Mouse (Mus musculus) neural tube, embryonic 14.5 days (tissue): ENCODE measurements around the gene Cyp19a1. TPM values are rescaled to one million over a fixed set of nuclear protein-coding genes. Genes with fewer than 3 reads are reported as not detected.

Experiments used
- ATAC-seq: fragments of 200-750 bp; cut with Nextera tagmentation; 2 replicates; pipeline ENCODE4 v1.8.0; 2017; ENCODE audit warnings: low read depth, mild to moderate bottlenecking, moderate TSS enrichment, moderate library complexity
- H3K27ac ChIP-seq: fragments of 300-500 bp; sonication (generic); 2 replicates; pipeline ENCODE4 v1.5.1; 2014; ENCODE audit warnings: low read depth, mild to moderate bottlenecking, control low read depth, low read length, moderate library complexity, mixed read lengths
- H3K27me3 ChIP-seq: fragments of 300-500 bp; sonication (generic); 2 replicates; pipeline ENCODE4 v1.6.1; 2014; ENCODE audit warnings: low read length; ENCODE audit not compliant: control insufficient read depth, insufficient read depth
- H3K36me3 ChIP-seq: fragments of 300-500 bp; sonication (generic); 2 replicates; pipeline ENCODE4 v1.6.1; 2014; ENCODE audit warnings: low read length, mixed read lengths; ENCODE audit not compliant: control insufficient read depth, insufficient read depth
- H3K4me1 ChIP-seq: fragments of 300-500 bp; sonication (generic); 2 replicates; pipeline ENCODE4 v1.6.1; 2014; ENCODE audit warnings: low read length; ENCODE audit not compliant: control insufficient read depth, insufficient read depth
- H3K4me2 ChIP-seq: fragments of 300-500 bp; sonication (generic); 2 replicates; pipeline ENCODE4 v1.6.1; 2014; ENCODE audit warnings: mild to moderate bottlenecking, low read depth, low read length, control low read depth
- H3K4me3 ChIP-seq: fragments of 300-500 bp; sonication (generic); 2 replicates; pipeline ENCODE4 v1.5.1; 2014; ENCODE audit warnings: low read depth, low read length, control low read depth, mixed read lengths
- H3K9ac ChIP-seq: fragments of 300-500 bp; sonication (generic); replicated peaks from 2 replicates; pipeline ENCODE4 v1.6.1; 2014; ENCODE audit warnings: low read depth, mild to moderate bottlenecking, control low read depth, low read length, mixed read lengths
- H3K9me3 ChIP-seq: fragments of 300-500 bp; sonication (generic); 2 replicates; pipeline ENCODE4 v1.6.1; 2016; ENCODE audit warnings: low read length; ENCODE audit not compliant: control insufficient read depth
- WGBS: fragments of 180-500 bp; shearing (Covaris S2); extraction: QIAGEN DNeasy Blood & Tissue Kit; methylation state at CpG from one replicate; pipeline ENCODE4 v1.1.7; 2014; 5-methylcytosine and 5-hydroxymethylcytosine counted together
- polyA plus RNA-seq: library from polyadenylated mRNA; unstranded; fragments of >200 nt; fragmentation: Nextera tagmentation; extraction: Ambion mirVana; gene quantifications from 2 replicates; pipeline ENCODE4 v1.2.1, GENCODE M21; 2014

Gene Cyp19a1
- polyA plus RNA-seq: not detected in 2 replicates

DNA sequence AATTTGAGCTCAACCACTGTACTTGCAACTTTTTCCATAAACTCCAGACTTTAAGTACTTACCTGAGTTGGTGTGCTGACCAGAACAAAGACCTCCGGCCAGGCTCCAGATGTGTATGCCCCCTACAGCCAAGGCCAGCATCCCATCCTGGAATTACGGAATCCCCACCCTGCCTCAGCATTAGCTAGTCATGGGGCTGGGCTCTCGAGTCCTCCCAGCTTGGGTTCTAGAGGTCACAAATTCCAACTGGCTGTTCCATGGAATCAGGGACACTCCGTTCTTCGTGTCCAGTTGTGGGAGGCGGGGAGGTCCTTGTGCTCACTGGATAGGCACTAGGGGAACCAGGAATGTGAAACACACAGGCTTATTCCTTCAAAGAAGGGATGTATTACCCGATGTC is at the start of gene Cyp19a1:
TSS of gene Cyp19a1 (minus strand) at position 101 of the 400 bp plus-strand sequence.
- H3K36me3 ChIP-seq: no peaks in the 10 kb centered on the region
- no peaks in the 10 kb centered on the region for H3K4me1 ChIP-seq
- ATAC-seq: no peak
- no peak within 1 kb of the TSS for H3K27ac ChIP-seq
- no peak within 1 kb of the TSS for H3K4me3 ChIP-seq
- no peaks in the 10 kb centered on the region for H3K9me3 ChIP-seq
- 95% methylated on average over 7 of the region's 7 CpGs for WGBS
- no peak within 1 kb of the TSS for H3K4me2 ChIP-seq
- no peak within 1 kb of the TSS for H3K9ac ChIP-seq
- no peaks in the 10 kb centered on the region for H3K27me3 ChIP-seq

DNA sequence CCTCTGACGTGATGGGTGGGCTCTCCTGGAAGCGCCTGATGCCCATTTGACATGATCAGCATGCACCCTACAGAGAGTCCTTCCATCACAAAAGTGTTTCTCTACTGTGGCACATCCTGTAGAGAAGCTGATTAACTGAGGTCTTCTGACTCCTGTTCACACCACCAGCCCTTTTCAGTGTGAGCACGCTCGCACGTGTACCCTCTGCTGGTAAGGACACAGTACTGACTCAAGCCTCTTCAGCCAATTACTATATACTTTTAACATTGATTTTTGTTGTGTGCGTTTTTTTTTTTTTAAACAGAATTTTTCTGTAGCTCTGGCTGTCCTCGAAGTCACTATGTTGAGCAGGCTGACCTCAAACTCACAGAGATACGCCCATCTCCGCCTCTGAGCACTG is 48.5 kb upstream of the Cyp19a1 start:
- no peak for ATAC-seq
- no peak overlapping the region for H3K27ac ChIP-seq
- no peak overlapping the region for H3K4me2 ChIP-seq
- H3K9ac ChIP-seq: no peak overlapping the region
- 78% methylated on average over 9 of the region's 9 CpGs for WGBS
- no peak overlapping the region for H3K4me3 ChIP-seq
- no peaks in the 10 kb centered on the region for H3K36me3 ChIP-seq
- no peaks in the 10 kb centered on the region for H3K4me1 ChIP-seq
- H3K9me3 ChIP-seq: no peaks in the 10 kb centered on the region
- H3K27me3 ChIP-seq: no peaks in the 10 kb centered on the region

DNA sequence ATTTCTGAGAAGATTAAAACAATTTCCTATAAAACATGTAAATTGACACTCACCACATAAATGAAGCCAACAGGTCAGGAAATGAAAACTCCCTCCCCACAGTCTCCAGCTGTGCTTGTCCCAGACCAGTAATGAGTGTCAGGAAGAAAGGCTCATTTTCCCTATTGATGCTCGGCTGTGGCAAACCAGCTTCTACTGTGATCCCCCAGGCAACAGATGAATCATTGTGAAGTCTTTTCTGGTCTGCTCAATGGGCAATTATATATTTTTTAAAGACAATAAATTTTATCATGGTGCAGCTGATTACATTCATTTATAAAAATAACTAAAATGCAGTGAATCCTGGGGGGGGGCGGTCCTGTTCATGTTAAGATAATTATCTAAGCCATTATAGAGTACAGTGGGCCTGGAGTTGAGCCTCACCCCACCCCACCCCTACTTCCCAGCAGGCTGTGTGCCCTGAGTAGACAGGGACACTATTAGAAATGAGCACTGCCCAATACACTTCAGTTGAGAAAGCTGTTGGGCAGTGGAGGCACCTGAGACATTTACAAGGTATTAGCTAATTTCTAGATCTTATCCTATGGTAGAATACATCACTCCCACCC is 40.9 kb upstream of the Cyp19a1 start:
- Histone ChIP-seq H3K27ac (no peak overlapping the region), H3K9me3 (no peaks in the 10 kb centered on the region), H3K36me3 (no peaks in the 10 kb centered on the region), H3K4me1 (no peaks in the 10 kb centered on the region), H3K4me3 (no peak overlapping the region), H3K9ac (no peak overlapping the region), H3K27me3 (no peaks in the 10 kb centered on the region), H3K4me2 (no peak overlapping the region)
- WGBS: 36% methylated on average over 2 of the region's 2 CpGs
- ATAC-seq: no peak

DNA sequence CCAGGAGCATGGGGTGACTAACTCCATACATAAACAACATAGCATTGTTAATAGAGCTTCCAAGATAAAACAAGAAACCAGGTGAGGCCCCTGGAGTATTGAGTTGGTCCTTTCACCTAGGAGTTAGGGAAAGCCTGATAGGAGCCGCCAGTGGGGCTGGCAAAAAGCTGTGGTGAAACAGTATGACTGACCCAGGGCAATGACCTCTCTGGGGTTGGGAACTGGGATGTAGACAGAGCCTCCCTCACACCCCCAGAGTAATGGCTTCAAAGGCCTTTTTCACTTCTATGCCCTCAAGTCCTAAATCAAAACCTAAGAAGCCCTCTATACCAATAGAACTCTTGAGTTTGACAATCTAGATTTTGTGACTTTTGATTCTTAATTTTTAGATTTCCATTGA is 40.3 kb upstream of the Cyp19a1 start:
- ATAC-seq: no peak
- H3K27ac ChIP-seq: no peak overlapping the region
- H3K9me3 ChIP-seq: no peaks in the 10 kb centered on the region
- H3K4me3 ChIP-seq: no peak overlapping the region
- WGBS: 71% methylated on average over 1 of the region's 1 CpGs
- H3K36me3 ChIP-seq: no peaks in the 10 kb centered on the region
- H3K4me2 ChIP-seq: no peak overlapping the region
- H3K9ac ChIP-seq: no peak overlapping the region
- H3K27me3 ChIP-seq: no peaks in the 10 kb centered on the region
- H3K4me1 ChIP-seq: no peaks in the 10 kb centered on the region

DNA sequence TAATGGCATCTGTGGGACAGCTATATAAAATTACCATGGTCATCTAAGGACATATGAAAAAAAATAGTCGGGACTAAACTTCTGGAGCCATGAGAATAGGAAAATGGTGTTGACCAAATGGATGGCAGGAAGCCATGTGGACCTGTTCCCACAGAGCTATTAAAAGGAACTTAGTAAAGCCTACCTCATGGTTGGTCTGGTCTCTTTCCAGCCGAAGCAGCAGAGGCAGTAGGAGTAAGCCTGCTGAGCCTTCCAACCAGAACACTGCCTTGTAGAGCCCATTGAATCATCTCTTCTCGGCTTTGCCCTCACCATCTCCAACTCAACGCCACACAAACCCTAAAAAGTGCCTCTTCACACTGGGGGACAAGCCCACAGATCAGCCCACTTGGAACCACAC is 33.3 kb upstream of the Cyp19a1 start:
- H3K9me3 ChIP-seq: no peaks in the 10 kb centered on the region

DNA sequence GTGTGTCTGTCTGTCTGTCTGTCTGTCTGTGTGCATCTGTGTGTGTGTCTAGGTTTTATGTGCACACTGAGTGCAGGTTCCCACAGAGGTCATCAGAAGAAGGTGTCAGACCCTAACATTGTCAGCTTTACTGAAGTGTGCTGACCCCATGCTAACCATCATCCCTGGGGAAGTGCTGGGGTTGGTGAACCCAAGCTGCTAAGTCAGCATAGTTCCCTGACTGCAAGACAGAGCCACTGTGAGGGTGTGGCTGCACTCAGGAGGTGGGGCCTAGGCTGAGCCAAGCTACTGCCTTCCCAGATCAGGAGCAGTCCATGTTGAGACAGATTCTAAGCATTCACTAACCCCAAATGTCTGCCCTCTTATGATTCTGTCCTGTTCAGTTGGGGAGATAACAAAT is 31.9 kb upstream of the Cyp19a1 start:
- Histone ChIP-seq H3K4me2 (no peak overlapping the region), H3K36me3 (no peaks in the 10 kb centered on the region), H3K9me3 (no peaks in the 10 kb centered on the region), H3K27me3 (no peaks in the 10 kb centered on the region), H3K9ac (no peak overlapping the region), H3K4me1 (no peaks in the 10 kb centered on the region), H3K27ac (no peak overlapping the region), H3K4me3 (no peak overlapping the region)
- ATAC-seq: no peak

More for the DNA sequence above, 33.3 kb upstream of the Cyp19a1 start:
- no peaks in the 10 kb centered on the region for H3K4me1 ChIP-seq
- H3K27me3 ChIP-seq: no peaks in the 10 kb centered on the region
- no peak for ATAC-seq
- no peaks in the 10 kb centered on the region for H3K36me3 ChIP-seq
- no peak overlapping the region for H3K27ac ChIP-seq
- no peak overlapping the region for H3K4me3 ChIP-seq
- H3K4me2 ChIP-seq: no peak overlapping the region
- 81% methylated on average over 4 of the region's 4 CpGs for WGBS
- H3K9ac ChIP-seq: no peak overlapping the region

DNA sequence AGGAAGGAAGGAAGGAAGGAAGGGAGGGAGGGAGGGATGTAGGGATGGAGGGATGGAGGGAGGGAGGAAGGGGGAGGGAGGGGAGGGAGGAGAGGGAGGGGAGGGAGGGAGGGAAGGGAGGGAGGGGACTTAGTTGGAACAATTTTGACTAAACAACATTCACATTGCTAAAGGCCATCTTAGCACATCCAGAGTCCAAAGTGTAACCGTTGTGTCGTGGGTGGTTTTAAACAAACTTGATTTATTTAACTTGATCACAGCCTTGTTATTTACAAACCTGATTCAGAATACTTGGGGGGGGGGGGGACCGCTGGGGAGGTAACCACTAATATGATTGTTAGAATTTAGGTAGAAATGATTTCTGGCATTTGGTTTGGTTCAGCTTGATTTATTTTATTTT is 31.5 kb upstream of the Cyp19a1 start:
- WGBS: 87% methylated on average over 3 of the region's 3 CpGs
- H3K27me3 ChIP-seq: no peaks in the 10 kb centered on the region

DNA sequence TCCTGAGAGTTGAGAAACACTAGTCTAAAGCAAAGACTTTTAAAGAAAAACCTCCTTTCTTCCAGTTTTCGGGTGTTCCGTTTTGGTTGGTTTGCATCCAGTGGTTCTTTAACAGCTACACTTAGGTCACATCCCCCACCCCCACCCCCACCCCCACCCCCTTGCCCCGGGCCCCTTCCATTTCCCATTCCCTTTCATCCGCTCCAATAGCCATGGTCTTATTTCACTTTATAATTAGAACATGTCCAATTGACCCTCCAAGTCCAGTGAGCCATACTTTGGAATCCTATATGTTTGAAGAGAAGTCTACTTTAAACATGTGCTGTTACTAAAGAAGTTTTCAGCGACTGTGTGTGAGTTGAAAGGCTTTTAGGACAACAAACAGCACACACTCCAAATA is 19.9 kb upstream of the Cyp19a1 start:
- WGBS: 59% methylated on average over 5 of the region's 5 CpGs
- ATAC-seq: no peak
- no peak overlapping the region for H3K27ac ChIP-seq

More for the DNA sequence above, 31.5 kb upstream of the Cyp19a1 start:
- H3K36me3 ChIP-seq: no peaks in the 10 kb centered on the region
- no peak overlapping the region for H3K4me3 ChIP-seq
- H3K9me3 ChIP-seq: no peaks in the 10 kb centered on the region
- H3K4me2 ChIP-seq: no peak overlapping the region
- H3K9ac ChIP-seq: no peak overlapping the region
- H3K4me1 ChIP-seq: no peaks in the 10 kb centered on the region
- no peak overlapping the region for H3K27ac ChIP-seq
- ATAC-seq: no peak

DNA sequence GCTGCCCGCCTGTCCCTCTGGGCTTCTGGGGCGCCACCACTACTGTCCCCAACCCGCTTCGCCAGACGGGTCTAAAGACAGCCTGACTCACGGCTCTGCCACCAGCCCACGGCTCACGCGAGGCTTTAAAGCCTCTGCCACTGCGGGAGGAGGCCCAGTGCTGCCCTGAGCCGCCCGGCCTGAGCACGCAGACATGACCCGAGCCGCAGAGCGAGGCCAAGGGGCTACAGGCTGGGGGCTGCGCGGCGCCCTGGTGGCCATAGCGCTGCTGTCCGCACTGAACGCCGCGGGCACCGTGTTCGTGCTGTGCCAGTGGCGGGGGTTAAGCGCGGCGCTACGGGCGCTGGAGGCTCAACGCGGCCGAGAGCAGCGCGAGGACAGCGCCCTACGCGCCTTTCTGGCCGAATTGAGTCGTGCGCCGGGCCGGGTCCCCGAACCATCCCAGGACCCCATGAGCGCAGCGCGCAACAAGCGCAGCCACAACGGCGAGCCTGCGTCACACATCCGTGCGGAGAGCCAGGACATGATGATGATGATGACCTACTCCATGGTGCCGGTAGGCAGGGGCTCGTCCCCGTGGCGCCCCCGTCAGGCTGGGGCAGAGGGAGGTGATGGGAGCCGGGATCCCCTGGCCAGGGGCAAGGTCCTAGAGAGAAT is 18.5 kb upstream of the Cyp19a1 start, which contains the start of gene Gldn:
TSS of gene Gldn (plus strand) at position 156 of the 657 bp plus-strand sequence.
- Histone ChIP-seq H3K27ac (no peak within 1 kb of the TSS), H3K9ac (peak within 1 kb of the TSS; percentile 62), H3K27me3 (peaks cover 6% of the 10 kb centered on the region), H3K4me1 (0 out of 2 replicates have a peak, but pooled peaks cover 6% of the 10 kb centered on the region), H3K9me3 (no peaks in the 10 kb centered on the region), H3K4me3 (peak within 1 kb of the TSS; percentile 44), H3K36me3 (no peaks in the 10 kb centered on the region), H3K4me2 (peak within 1 kb of the TSS; percentile 87)
- 2% methylated on average over 60 of the region's 61 CpGs for WGBS
- peak; percentile 69; the same call in 1 of the 2 replicates for ATAC-seq

More for the DNA sequence above, 19.9 kb upstream of the Cyp19a1 start:
- H3K36me3 ChIP-seq: no peaks in the 10 kb centered on the region
- H3K4me2 ChIP-seq: no peak overlapping the region
- H3K9me3 ChIP-seq: no peaks in the 10 kb centered on the region
- H3K9ac ChIP-seq: no peak overlapping the region
- H3K4me1 ChIP-seq: 0 out of 2 replicates have a peak, but pooled peaks cover 6% of the 10 kb centered on the region
- no peak overlapping the region for H3K4me3 ChIP-seq
- H3K27me3 ChIP-seq: peaks cover 6% of the 10 kb centered on the region
